Mouse (Mus musculus): Measurements from ENCODE around the gene Mif.
"Not testable (repeated sequence)": the region's sequence is repeated elsewhere in the genome, so short reads cannot be mapped to it uniquely, and the experiment has no call there.

The Mif gene

GRCm38 (mm10) chr10:75859786-75860470 is at the start of gene Mif:
Gene Mif (minus strand): TSS chr10:75860240.
- peak; percentile 99 for DNase-seq

GRCm38 (mm10) chr10:75906882-75907281 is 46.8 kb upstream of the Mif start:
- no peak for DNase-seq

GRCm38 (mm10) chr10:75904391-75904790 is 44.4 kb upstream of the Mif start:
- peak; percentile 94 for DNase-seq

- peak; percentile 99 for DNase-seq
Measured at GRCm38 (mm10) chr10:75898846-75899245, 38.8 kb upstream of the Mif start.

GRCm38 (mm10) chr10:75898039-75898564 is 38.1 kb upstream of the Mif start:
- peak; percentile 93 for DNase-seq

GRCm38 (mm10) chr10:75897373-75897772 is 37.3 kb upstream of the Mif start:
- peak; percentile 93 for DNase-seq

- DNase-seq, result no peak
Measured at GRCm38 (mm10) chr10:75896208-75896607, 36.2 kb upstream of the Mif start.

GRCm38 (mm10) chr10:75895730-75896129 is 35.7 kb upstream of the Mif start:
- DNase-seq, result no peak

- no peak for DNase-seq
Measured at GRCm38 (mm10) chr10:75894601-75895000, 34.6 kb upstream of the Mif start.

GRCm38 (mm10) chr10:75893089-75893750 is 33.2 kb upstream of the Mif start, which contains the start of gene Derl3:
Gene Derl3 (plus strand): TSS chr10:75893413.
- DNase-seq, result peak; percentile 100

- peak; percentile 89 for DNase-seq
Measured at GRCm38 (mm10) chr10:75889406-75890153, 29.5 kb upstream of the Mif start.

- not testable (repeated sequence) for DNase-seq
Measured at GRCm38 (mm10) chr10:75887504-75887903, 27.5 kb upstream of the Mif start.

GRCm38 (mm10) chr10:75884742-75885141 is 24.7 kb upstream of the Mif start:
- peak; percentile 80 for DNase-seq

- peak; percentile 98 for DNase-seq
Measured at GRCm38 (mm10) chr10:75883232-75883552, 23.2 kb upstream of the Mif start.

GRCm38 (mm10) chr10:75882433-75883231 is 22.6 kb upstream of the Mif start:
- no peak for DNase-seq

GRCm38 (mm10) chr10:75881578-75882432 is 21.8 kb upstream of the Mif start:
- peak; percentile 88 for DNase-seq

- DNase-seq, result no peak
Measured at GRCm38 (mm10) chr10:75880771-75881577, 20.9 kb upstream of the Mif start.

GRCm38 (mm10) chr10:75880351-75880750 is 20.3 kb upstream of the Mif start:
- peak; percentile 82 for DNase-seq

- no peak for DNase-seq
Measured at GRCm38 (mm10) chr10:75878836-75879235, 18.8 kb upstream of the Mif start.

GRCm38 (mm10) chr10:75873543-75874170 is 13.6 kb upstream of the Mif start:
- DNase-seq, result no peak

Measured in heart, adult 11 months (tissue).